Mouse (Mus musculus) liver, embryonic 11.5 days (tissue): ENCODE measurements around the gene Ttc33. TPM values are rescaled to one million over a fixed set of nuclear protein-coding genes. Genes with fewer than 3 reads are reported as not detected.
"Not testable (repeated sequence)": the region's sequence is repeated elsewhere in the genome, so short reads cannot be mapped to it uniquely, and the experiment has no call there.

Source experiments
- ATAC-seq: fragments of 200-750 bp; cut with Nextera tagmentation; replicated peaks from 2 replicates; pipeline ENCODE4 v1.8.0; 2017; ENCODE audit warnings: moderate number of reproducible peaks, mild to moderate bottlenecking, moderate TSS enrichment, moderate library complexity; ENCODE audit not compliant: low FRiP score
- DNase-seq: peaks from one replicate; pipeline ENCODE4 v3.0.0-alpha.2; 2017; ENCODE audit warnings: low spot score
- H3K27ac ChIP-seq: fragments of 300-500 bp; sonication (generic); 2 replicates; pipeline ENCODE4 v1.5.1; 2014; ENCODE audit warnings: mild to moderate bottlenecking, low read depth, low read length, control low read depth
- H3K27me3 ChIP-seq: fragments of 300-500 bp; sonication (generic); replicated peaks from 2 replicates; pipeline ENCODE4 v1.6.1; 2014; ENCODE audit warnings: low read length, mixed read lengths; ENCODE audit not compliant: control insufficient read depth, insufficient read depth
- H3K36me3 ChIP-seq: fragments of 300-500 bp; sonication (generic); 2 replicates; pipeline ENCODE4 v1.6.1; 2014; ENCODE audit warnings: mild to moderate bottlenecking, low read length, moderate library complexity, mixed read lengths; ENCODE audit not compliant: control insufficient read depth, insufficient read depth
- H3K4me1 ChIP-seq: fragments of 300-500 bp; sonication (generic); replicated peaks from 2 replicates; pipeline ENCODE4 v1.6.1; 2014; ENCODE audit warnings: low read length, mixed read lengths; ENCODE audit not compliant: control insufficient read depth, insufficient read depth
- H3K4me2 ChIP-seq: fragments of 300-500 bp; sonication (generic); 2 replicates; pipeline ENCODE4 v1.6.1; 2014; ENCODE audit warnings: mild to moderate bottlenecking, control low read depth, moderate library complexity
- H3K4me3 ChIP-seq: fragments of 300-500 bp; sonication (generic); 2 replicates; pipeline ENCODE4 v1.5.1; 2014; ENCODE audit warnings: low read depth, low read length, control low read depth
- H3K9ac ChIP-seq: fragments of 300-500 bp; sonication (generic); 2 replicates; pipeline ENCODE4 v1.6.1; 2014; ENCODE audit warnings: low read depth, low read length, control low read depth
- H3K9me3 ChIP-seq: fragments of 300-500 bp; sonication (generic); 2 replicates; pipeline ENCODE4 v1.6.1; 2016; ENCODE audit warnings: low read length, inconsistent platforms, mixed read lengths; ENCODE audit not compliant: control insufficient read depth
- WGBS: fragments of 180-500 bp; shearing (Covaris S2); extraction: QIAGEN DNeasy Blood & Tissue Kit; methylation state at CpG from one replicate; pipeline ENCODE4 v1.1.7; 2014; 5-methylcytosine and 5-hydroxymethylcytosine counted together
- polyA plus RNA-seq: library from polyadenylated mRNA; unstranded; fragments of >200 nt; fragmentation: Nextera tagmentation; extraction: Ambion mirVana; gene quantifications from 2 replicates; pipeline ENCODE4 v1.2.1, GENCODE M21; 2014

Gene Ttc33
- polyA plus RNA-seq, 1 experiment from 2014 or later, result 29.2 TPM

- DNase-seq (no peak), ATAC-seq (no peak)
- H3K27me3 ChIP-seq, result no peaks in the 10 kb centered on the region
- peaks cover 22% of the 10 kb centered on the region for H3K4me1 ChIP-seq
- H3K36me3 ChIP-seq, result no peaks in the 10 kb centered on the region
- H3K4me3 ChIP-seq, result no peak overlapping the region
- H3K9ac ChIP-seq, result no peak overlapping the region
- 79% methylated on average over 3 of the region's 3 CpGs for WGBS
- no peaks in the 10 kb centered on the region for H3K9me3 ChIP-seq
- H3K27ac ChIP-seq, result no peak overlapping the region
- no peak overlapping the region for H3K4me2 ChIP-seq
Measured at GRCm38 (mm10) chr15:5193833-5194232, 8.5 kb downstream of the Ttc33 start.

- no peaks in the 10 kb centered on the region for H3K9me3 ChIP-seq
- no peaks in the 10 kb centered on the region for H3K36me3 ChIP-seq
- ATAC-seq (no peak), DNase-seq (no peak)
- H3K4me2 ChIP-seq, result no peak overlapping the region
- H3K9ac ChIP-seq, result no peak overlapping the region
- peaks cover 22% of the 10 kb centered on the region for H3K4me1 ChIP-seq
- WGBS, result 78% methylated on average over 6 of the region's 6 CpGs
- H3K27ac ChIP-seq, result no peak overlapping the region
- H3K27me3 ChIP-seq, result no peaks in the 10 kb centered on the region
- no peak overlapping the region for H3K4me3 ChIP-seq
Measured at GRCm38 (mm10) chr15:5194446-5194845, 9.1 kb downstream of the Ttc33 start.

- 84% methylated on average over 9 of the region's 9 CpGs for WGBS
Measured at GRCm38 (mm10) chr15:5194931-5195330, 9.6 kb downstream of the Ttc33 start.

GRCm38 (mm10) chr15:5195987-5196514 is 10.7 kb downstream of the Ttc33 start:
- DNase-seq (no peak), ATAC-seq (peak; percentile 66; the same call in 1 of the 2 replicates)
- H3K36me3 ChIP-seq, result peaks cover 2% of the 10 kb centered on the region; the same call in 1 of the 2 replicates
- H3K27ac ChIP-seq, result peak overlapping the region; percentile 13; the same call in 1 of the 2 replicates
- WGBS, result 38% methylated on average over 4 of the region's 4 CpGs
- H3K9me3 ChIP-seq, result no peaks in the 10 kb centered on the region
- no peak overlapping the region for H3K4me3 ChIP-seq
- H3K9ac ChIP-seq, result no peak overlapping the region
- H3K27me3 ChIP-seq, result no peaks in the 10 kb centered on the region
- peaks cover 22% of the 10 kb centered on the region for H3K4me1 ChIP-seq
- H3K4me2 ChIP-seq, result no peak overlapping the region

More at GRCm38 (mm10) chr15:5194931-5195330, 9.6 kb downstream of the Ttc33 start:
- Histone ChIP-seq H3K36me3 (peaks cover under 1% of the 10 kb centered on the region; the same call in 1 of the 2 replicates), H3K4me1 (peaks cover 22% of the 10 kb centered on the region), H3K4me3 (no peak overlapping the region), H3K9ac (no peak overlapping the region), H3K27me3 (no peaks in the 10 kb centered on the region), H3K4me2 (no peak overlapping the region), H3K9me3 (no peaks in the 10 kb centered on the region), H3K27ac (no peak overlapping the region)
- ATAC-seq, result no peak
- no peak for DNase-seq

GRCm38 (mm10) chr15:5196691-5197090 is 11.4 kb downstream of the Ttc33 start:
- DNase-seq, result no peak

GRCm38 (mm10) chr15:5205222-5205621 is 19.9 kb downstream of the Ttc33 start:
- Histone ChIP-seq H3K36me3 (no peaks in the 10 kb centered on the region), H3K9ac (no peak overlapping the region), H3K4me2 (no peak overlapping the region), H3K9me3 (no peaks in the 10 kb centered on the region), H3K4me1 (0 out of 2 replicates have a peak, but pooled peaks cover 3% of the 10 kb centered on the region), H3K4me3 (no peak overlapping the region), H3K27me3 (no peaks in the 10 kb centered on the region), H3K27ac (no peak overlapping the region)
- no peak for DNase-seq
- no peak for ATAC-seq
- 88% methylated on average over 9 of the region's 9 CpGs for WGBS

More at GRCm38 (mm10) chr15:5196691-5197090, 11.4 kb downstream of the Ttc33 start:
- H3K27ac ChIP-seq, result no peak overlapping the region
- no peak overlapping the region for H3K4me2 ChIP-seq
- H3K9ac ChIP-seq, result no peak overlapping the region
- no peak for ATAC-seq
- no peak overlapping the region for H3K4me3 ChIP-seq
- no peaks in the 10 kb centered on the region for H3K9me3 ChIP-seq
- no peaks in the 10 kb centered on the region for H3K27me3 ChIP-seq
- H3K4me1 ChIP-seq, result peaks cover 22% of the 10 kb centered on the region
- peaks cover 2% of the 10 kb centered on the region; the same call in 1 of the 2 replicates for H3K36me3 ChIP-seq
- WGBS, result 68% methylated on average over 4 of the region's 4 CpGs

- Histone ChIP-seq H3K27ac (no peak overlapping the region), H3K9me3 (no peaks in the 10 kb centered on the region), H3K36me3 (no peaks in the 10 kb centered on the region; the same call in 1 of the 2 replicates), H3K4me3 (no peak overlapping the region), H3K9ac (no peak overlapping the region), H3K4me2 (no peak overlapping the region), H3K27me3 (no peaks in the 10 kb centered on the region), H3K4me1 (0 out of 2 replicates have a peak, but pooled peaks cover 3% of the 10 kb centered on the region)
- 91% methylated on average over 3 of the region's 3 CpGs for WGBS
- ATAC-seq, result no peak
- no peak for DNase-seq
Measured at GRCm38 (mm10) chr15:5209116-5209515, 23.8 kb downstream of the Ttc33 start.

GRCm38 (mm10) chr15:5220491-5220890 is 35.2 kb downstream of the Ttc33 start:
- Histone ChIP-seq H3K9me3 (no peaks in the 10 kb centered on the region), H3K4me2 (no peak overlapping the region), H3K27me3 (no peaks in the 10 kb centered on the region), H3K9ac (no peak overlapping the region), H3K4me3 (no peak overlapping the region), H3K4me1 (no peaks in the 10 kb centered on the region), H3K27ac (no peak overlapping the region), H3K36me3 (no peaks in the 10 kb centered on the region)
- no peak for ATAC-seq
- WGBS, result 92% methylated on average over 6 of the region's 6 CpGs
- no peak for DNase-seq

GRCm38 (mm10) chr15:5230746-5231145 is 45.4 kb downstream of the Ttc33 start:
- H3K27me3 ChIP-seq, H3K9me3 ChIP-seq, ATAC-seq, H3K27ac ChIP-seq, H3K9ac ChIP-seq, H3K36me3 ChIP-seq, H3K4me3 ChIP-seq, H3K4me1 ChIP-seq, DNase-seq, H3K4me2 ChIP-seq: not testable (repeated sequence)
- 79% methylated on average over 10 of the region's 10 CpGs for WGBS
